Mouse (Mus musculus): Measurements from ENCODE around the gene BC049352.

DNA sequence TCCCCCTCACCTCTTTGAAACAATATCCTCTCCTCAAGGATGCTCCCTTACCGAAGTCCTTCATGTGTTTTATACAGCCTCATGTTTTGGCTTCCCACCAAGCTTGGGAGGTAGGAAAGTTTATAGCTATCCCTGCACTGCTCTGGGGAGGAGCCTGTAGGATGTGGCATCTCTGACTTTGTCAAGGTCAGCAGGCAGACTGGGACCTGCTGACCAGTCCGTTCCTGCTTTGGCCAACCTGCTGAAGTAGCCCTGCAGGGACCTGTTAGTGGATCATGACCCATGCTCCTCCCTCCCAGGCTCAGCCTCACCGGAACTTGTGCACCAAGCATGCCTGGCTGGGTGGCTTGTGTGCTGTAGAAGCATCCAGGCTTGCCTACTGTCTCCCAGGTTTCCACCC, 39.1 kb upstream of the BC049352 start:
- no peak for TF ChIP-seq CTCF (IDR thresholded peaks at IDR 0.05; ENCODE audit: control insufficient read depth, insufficient read depth, insufficient read length)
- no peak for TF ChIP-seq USF1 (IDR thresholded peaks at IDR 0.05; ENCODE audit: low read depth)
- TF ChIP-seq MAX (IDR thresholded peaks at IDR 0.05), result no peak
- no peak for TF ChIP-seq MYOD1 (IDR thresholded peaks at IDR 0.05; ENCODE audit: control insufficient read depth, insufficient read length, low read depth)
